ENCODE assay signal across 29 mouse cellular contexts in the genomic region with DNA sequence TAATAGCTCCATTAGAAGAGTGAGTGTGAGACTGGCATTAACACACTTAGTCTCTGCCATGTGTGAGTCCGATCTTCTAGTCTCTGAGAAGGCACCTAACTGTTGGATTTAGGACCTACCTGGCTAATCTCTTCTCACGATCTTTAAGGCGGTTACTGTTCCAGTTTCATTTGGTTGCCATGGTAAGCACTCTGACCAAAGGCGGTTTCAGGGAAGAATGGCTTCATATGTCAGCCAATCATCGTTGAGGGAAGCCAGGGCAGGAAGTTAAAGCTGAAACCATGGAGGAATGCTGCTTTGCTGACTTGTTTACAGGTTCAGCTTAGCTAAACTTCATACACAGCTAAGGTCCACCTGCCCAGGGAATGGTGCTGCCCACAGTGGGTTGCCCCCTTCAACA. TPM values are rescaled to one million over a fixed set of nuclear protein-coding genes. Genes with fewer than 3 reads are reported as not detected.
DNase-seq lines count a peak whose midpoint lies in the region; ATAC-seq and TF ChIP-seq lines count a peak whose summit lies in the region.
"Had no signal": no experiment of that assay in that cellular context is flagged by ENCODE, and none has a peak within 500 bp of the region (broad histone marks: within the 10 kb centered on the region; RNA-seq: fewer than 3 reads in every experiment).

No protein-coding gene starts in this region.

- DNase-seq in ES-CJ7 (ENCODE audit: low read depth, low spot score): peak; percentile 82
- DNase-seq in R1 (ENCODE audit: low read depth, low spot score): peak; percentile 97
- DNase-seq in induced T-regulatory cell, adult 2 months (ENCODE audit: low read depth): peak; percentile 45
- DNase-seq in urinary bladder, postnatal 25 days (ENCODE audit: low spot score): no peak
- no peak for DNase-seq in right cerebral cortex, postnatal 4 days
- DNase-seq: adrenal gland, adult 2 months; adrenal gland, postnatal 10 days; adrenal gland, postnatal 25 days; cerebellum, adult 11 months; cerebellum, adult 18-20 months; cerebellum, adult 8-10 months; cerebellum, adult 9-11 months; cerebellum, postnatal 14 days; cerebellum, postnatal 36 days; embryo, embryonic 11 days; forebrain, postnatal 0 days had no signal

- H3K27me3 ChIP-seq in E14TG2a.4 (ENCODE audit: insufficient read depth, low read length): no peaks in the 10 kb centered on the region
- H3K27me3 ChIP-seq: CH12.LX; embryonic facial prominence, embryonic 13.5 days; embryonic facial prominence, embryonic 15.5 days; forebrain, embryonic 13.5 days; forebrain, embryonic 15.5 days; Patski had no signal

- ATAC-seq in erythroid progenitor cell, adult 5-6 weeks (replicated peaks; ENCODE audit: low FRiP score, poor library complexity, severe bottlenecking): no peak
- ATAC-seq in granulocyte monocyte progenitor cell, adult 5-6 weeks (replicated peaks; ENCODE audit: poor library complexity, severe bottlenecking): no peak
- ATAC-seq: activated CD4-positive, CD25-positive, alpha-beta regulatory T cell, adult 4 months; CD4-positive, CD25-positive, alpha-beta regulatory T cell, adult 4 months; forebrain, embryonic 13.5 days; forebrain, embryonic 15.5 days; forebrain, postnatal 0 days; Patski had no signal

- H3K36me3 ChIP-seq in E14TG2a.4 (ENCODE audit: insufficient read depth, low read length): no peaks in the 10 kb centered on the region
- H3K36me3 ChIP-seq: embryonic facial prominence, embryonic 13.5 days; embryonic facial prominence, embryonic 15.5 days; forebrain, embryonic 15.5 days; G1E had no signal

- H3K4me3 ChIP-seq in E14TG2a.4 (replicated peaks; ENCODE audit: low read length): 0 out of 2 replicates have a peak overlapping the region, but pooled peaks have one; percentile 11
- H3K4me3 ChIP-seq: embryonic facial prominence, embryonic 13.5 days; embryonic facial prominence, embryonic 15.5 days; erythroblast, embryonic 14.5 days; forebrain, embryonic 13.5 days; forebrain, embryonic 15.5 days had no signal

- no peak for TF ChIP-seq CTCF in E14TG2a.4 (conservative IDR thresholded peaks at IDR 0.05; ENCODE audit: low read length)

- peaks cover 94% of the 10 kb centered on the region for H3K4me1 ChIP-seq in E14TG2a.4 (replicated peaks; ENCODE audit: low read depth, low read length)
- H3K4me1 ChIP-seq: embryonic facial prominence, embryonic 13.5 days; embryonic facial prominence, embryonic 15.5 days; forebrain, embryonic 13.5 days; forebrain, embryonic 15.5 days had no signal

- H3K9me3 ChIP-seq in E14TG2a.4 (ENCODE audit: low read length): no peaks in the 10 kb centered on the region
- H3K9me3 ChIP-seq: embryonic facial prominence, embryonic 13.5 days; embryonic facial prominence, embryonic 15.5 days; forebrain, embryonic 13.5 days; forebrain, embryonic 15.5 days; G1E had no signal

RNA-seq across cellular contexts. Expression of a gene that starts 41.4 kb away (rescaled TPM):
- total RNA-seq in erythroid progenitor cell, adult 5-6 weeks (2015; ENCODE audit: low replicate concordance): 23.1 and 28.5 TPM in 2 replicates
- 9.0 and 25.9 TPM in 2 replicates for total RNA-seq in erythroid progenitor cell, adult 5-6 weeks (2017; ENCODE audit: low replicate concordance)
- total RNA-seq in granulocyte monocyte progenitor cell, adult 5-6 weeks (2014; fragmentation: Nextera tagmentation): 53.7 and 64.4 TPM in 2 replicates
- total RNA-seq in granulocyte monocyte progenitor cell, adult 5-6 weeks (2017): 39.0 and 42.6 TPM in 2 replicates

Comparison
In these comparisons a context has a peak if more than half of its experiments do, and no peak if none do; other contexts are left out.
1. DNase-seq: peak in ES-CJ7 (single experiment), R1 (single experiment) and induced T-regulatory cell, adult 2 months (single experiment); none in urinary bladder, postnatal 25 days (single experiment) and right cerebral cortex, postnatal 4 days (single experiment).